Mouse (Mus musculus) lung, postnatal 0 days (tissue): ENCODE measurements at regions not wholly inside any gene's neighbourhood (a gene's known extent, or its start where the extent isn't known, plus 50 kb on each side); places are given as distances from the start of the nearest gene placed in this dataset.

ENCODE experiments used
- CTCF ChIP-seq: IDR thresholded peaks from 2 replicates; pipeline ENCODE4 v1.5.1; 2016; ENCODE audit warnings: antibody characterized with exemption, mild to moderate bottlenecking
- EP300 ChIP-seq: IDR thresholded peaks from 2 replicates; pipeline ENCODE4 v1.6.1; 2016; ENCODE audit warnings: antibody characterized with exemption, mild to moderate bottlenecking, control low read depth

DNA sequence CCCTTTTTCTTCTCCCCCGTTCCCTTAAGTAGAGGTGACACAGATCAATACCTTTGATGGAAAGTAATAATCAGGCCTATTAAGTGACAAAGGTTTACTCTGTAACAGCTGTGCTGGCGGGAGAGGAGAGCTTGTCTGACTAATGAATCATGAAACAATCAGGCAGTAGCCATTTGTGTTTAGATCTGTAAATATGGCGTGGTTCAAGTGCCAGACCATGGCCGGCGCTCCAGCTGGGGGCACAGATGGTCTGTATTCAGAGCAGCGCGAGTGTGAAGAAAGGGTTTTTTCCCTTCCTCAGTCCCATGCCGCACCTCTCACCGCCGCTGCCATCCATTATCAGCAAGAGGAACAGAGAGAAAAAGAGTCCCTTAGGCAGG lies 83.9 kb upstream of the Paqr3 start:
- TF ChIP-seq CTCF (no peak), EP300 (no peak)
